Mouse (Mus musculus): ENCODE data around the gene Dyrk1b. TPM values are rescaled to one million over a fixed set of nuclear protein-coding genes. Genes with fewer than 3 reads are reported as not detected.

Dyrk1b gene
- total RNA-seq (2023): 19.6 to 26.1 TPM (median 20.6 TPM) in 4 replicates

DNA sequence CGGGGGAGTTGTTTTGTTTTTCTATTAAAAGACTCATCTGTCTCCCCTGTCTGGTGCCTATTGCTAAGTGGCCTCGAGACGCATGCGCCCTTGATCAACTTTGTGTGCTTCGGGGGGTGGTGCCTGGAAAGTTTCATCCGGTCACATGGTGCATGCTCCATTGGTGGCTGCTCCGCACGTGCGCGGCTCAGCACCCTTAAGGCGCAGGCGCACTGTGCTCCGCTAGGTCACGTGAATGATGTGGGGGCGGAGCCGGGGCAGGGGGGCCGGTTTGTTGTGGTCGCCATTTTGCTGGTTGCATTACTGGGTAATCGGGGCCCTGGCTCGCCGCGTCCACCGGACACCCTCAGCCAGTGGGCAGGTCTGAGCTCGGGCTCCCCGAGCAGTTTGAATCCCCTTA is at the start of gene Dyrk1b:
Gene Dyrk1b, plus strand, starts transcription at position 242 of the 400 bp plus-strand sequence.

DNA sequence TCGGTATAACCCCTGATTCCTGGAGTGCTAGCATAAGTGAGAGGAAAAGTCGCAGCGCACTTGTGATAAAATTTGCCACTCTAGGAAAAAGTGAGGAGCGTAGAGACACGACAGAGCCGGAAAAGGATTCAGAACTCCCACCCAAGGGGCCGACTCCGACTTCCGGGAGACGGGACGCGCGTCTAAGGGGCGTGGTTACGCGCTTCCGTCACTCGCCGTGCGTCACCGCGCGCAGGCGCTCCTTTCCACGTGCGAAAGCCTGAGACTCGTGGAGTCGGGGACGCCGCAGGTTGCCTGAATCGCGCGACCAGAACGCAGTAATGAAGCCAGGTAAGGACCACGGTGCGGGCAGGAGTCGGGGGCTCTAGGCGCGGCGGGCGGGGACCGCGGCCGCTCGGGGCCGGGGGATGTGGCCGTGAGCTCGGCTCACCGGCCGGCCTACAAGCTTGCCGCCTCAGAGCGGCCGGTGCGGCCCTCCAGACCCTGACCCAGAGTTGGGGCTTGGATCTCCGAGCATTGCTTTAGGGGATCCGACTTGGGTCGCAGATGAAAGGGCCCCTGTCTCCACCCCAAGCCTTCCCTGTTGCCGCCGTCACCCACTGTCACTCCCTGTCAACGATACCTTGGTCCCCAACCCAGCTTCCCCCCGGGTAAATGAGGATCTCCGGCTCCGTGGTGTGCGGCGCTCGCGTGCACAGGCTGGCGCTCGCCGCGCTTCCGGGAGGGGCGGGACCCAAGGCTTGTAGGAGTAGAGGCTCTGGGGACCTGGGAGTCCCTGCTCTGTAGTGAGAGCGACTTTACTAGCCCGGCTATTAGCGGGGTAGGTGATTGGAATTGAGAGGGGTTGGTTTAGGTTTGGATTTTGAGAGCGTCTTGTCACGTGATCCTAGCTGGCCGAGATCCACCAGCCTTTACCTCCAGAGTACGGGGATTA is 9.5 kb upstream of the Dyrk1b start, which contains the start of gene Fbl:
Gene Fbl, plus strand, starts transcription at position 222 of the 934 bp plus-strand sequence.

Other genes starting within 250 kb of the Dyrk1b start
- gene Zfp780b, start 200.3 kb upstream of the Dyrk1b start, total RNA-seq (2023): 9.1 to 11.1 TPM (median 10.4 TPM) in 4 replicates
- gene Zfp850, start 165.4 kb upstream of the Dyrk1b start, total RNA-seq (2023): 7.8 to 10.0 TPM (median 9.0 TPM) in 4 replicates
- 105 to 128 TPM (median 110 TPM) in 4 replicates for gene Psmc4, start 129.4 kb upstream of the Dyrk1b start, total RNA-seq (2023)
- gene Fcgbp, start 108.2 kb upstream of the Dyrk1b start, total RNA-seq (2023): not detected in 4 replicates
- gene 9530053A07Rik, start 50.0 kb upstream of the Dyrk1b start, total RNA-seq (2023): not detected in 4 replicates
- gene Fbl, start 9.8 kb upstream of the Dyrk1b start, total RNA-seq (2023): 213 to 229 TPM (median 221 TPM) in 4 replicates
- gene Eid2, start 88.4 kb downstream of the Dyrk1b start, total RNA-seq (2023): 1.1 to 1.8 TPM (median 1.3 TPM) in 4 replicates
- gene Eid2b, start 98.3 kb downstream of the Dyrk1b start, total RNA-seq (2023): 2.8 to 3.8 TPM (median 3.1 TPM) in 4 replicates
- not detected in 4 replicates for gene Selenov, start 111.7 kb downstream of the Dyrk1b start, total RNA-seq (2023)
- 0.45 to 0.73 TPM in 2 of 4 replicates, not detected in the others for gene Dll3, start 122.8 kb downstream of the Dyrk1b start, total RNA-seq (2023)
- gene Timm50, start 132.6 kb downstream of the Dyrk1b start, total RNA-seq (2023): 35.7 to 50.0 TPM (median 41.5 TPM) in 4 replicates
- 158 to 180 TPM (median 162 TPM) in 4 replicates for gene Supt5, start 159.3 kb downstream of the Dyrk1b start, total RNA-seq (2023)
- 2,978 to 3,247 TPM (median 3,204 TPM) in 4 replicates for gene Rps16, start 171.2 kb downstream of the Dyrk1b start, total RNA-seq (2023)
- 130 to 143 TPM (median 135 TPM) in 4 replicates for gene Plekhg2, start 193.1 kb downstream of the Dyrk1b start, total RNA-seq (2023)
- 804 to 1,027 TPM (median 895 TPM) in 4 replicates for gene Zfp36, start 200.8 kb downstream of the Dyrk1b start, total RNA-seq (2023)
- gene Med29, start 213.2 kb downstream of the Dyrk1b start, total RNA-seq (2023): 13.9 to 18.0 TPM (median 15.8 TPM) in 4 replicates
- 156 to 175 TPM (median 161 TPM) in 4 replicates for gene Paf1, start 213.5 kb downstream of the Dyrk1b start, total RNA-seq (2023)